Mouse (Mus musculus): ENCODE data around the gene Herc1.

Gene Herc1

GRCm38 (mm10) chr9:66349860-66350787 lies at the start of gene Herc1:
Gene Herc1 (plus strand): TSS chr9:66350450.
- DNase-seq (ENCODE audit: low spot score in 2 of 2): peak; percentile 95 to 96

GRCm38 (mm10) chr9:66304320-66305090 lies 45.7 kb upstream of the Herc1 start:
- DNase-seq (ENCODE audit: low spot score in 2 of 2): no peak

GRCm38 (mm10) chr9:66305121-66306112 lies 44.8 kb upstream of the Herc1 start:
- DNase-seq (ENCODE audit: low spot score in 2 of 2): peak; percentile 83 to 87

GRCm38 (mm10) chr9:66306414-66306813 lies 43.8 kb upstream of the Herc1 start:
- DNase-seq (ENCODE audit: low spot score in 2 of 2): no peak

GRCm38 (mm10) chr9:66307341-66307740 lies 42.9 kb upstream of the Herc1 start:
- DNase-seq (ENCODE audit: low spot score in 2 of 2): no peak

GRCm38 (mm10) chr9:66308741-66309140 lies 41.5 kb upstream of the Herc1 start:
- no peak for DNase-seq (ENCODE audit: low spot score in 2 of 2)

- no peak for DNase-seq (ENCODE audit: low spot score in 2 of 2)
Observed at GRCm38 (mm10) chr9:66311458-66311857, 38.8 kb upstream of the Herc1 start.

GRCm38 (mm10) chr9:66316603-66317002 lies 33.6 kb upstream of the Herc1 start:
- DNase-seq (ENCODE audit: low spot score in 2 of 2): no peak

- peak; percentile 11 to 49 for DNase-seq (ENCODE audit: low spot score in 2 of 2)
Observed at GRCm38 (mm10) chr9:66322010-66322931, 28.0 kb upstream of the Herc1 start.

GRCm38 (mm10) chr9:66326879-66327278 lies 23.4 kb upstream of the Herc1 start:
- DNase-seq (ENCODE audit: low spot score in 2 of 2): no peak

- DNase-seq (ENCODE audit: low spot score in 2 of 2): no peak
Observed at GRCm38 (mm10) chr9:66329474-66329873, 20.8 kb upstream of the Herc1 start.

- no peak for DNase-seq (ENCODE audit: low spot score in 2 of 2)
Observed at GRCm38 (mm10) chr9:66330437-66330836, 19.8 kb upstream of the Herc1 start.

- DNase-seq (ENCODE audit: low spot score in 2 of 2): no peak
Observed at GRCm38 (mm10) chr9:66331548-66331947, 18.7 kb upstream of the Herc1 start.

- DNase-seq (ENCODE audit: low spot score in 2 of 2): no peak
Observed at GRCm38 (mm10) chr9:66332393-66332792, 17.9 kb upstream of the Herc1 start.

- DNase-seq (ENCODE audit: low spot score in 2 of 2): no peak
Observed at GRCm38 (mm10) chr9:66337280-66337679, 13.0 kb upstream of the Herc1 start.

GRCm38 (mm10) chr9:66338005-66338782 lies 12.1 kb upstream of the Herc1 start:
- no peak for DNase-seq (ENCODE audit: low spot score in 2 of 2)

- no peak for DNase-seq (ENCODE audit: low spot score in 2 of 2)
Observed at GRCm38 (mm10) chr9:66339714-66340113, 10.5 kb upstream of the Herc1 start.

- DNase-seq (ENCODE audit: low spot score in 2 of 2): no peak
Observed at GRCm38 (mm10) chr9:66340394-66341094, 9.7 kb upstream of the Herc1 start.

All from right cerebral cortex, adult 2 months (tissue).